Mouse (Mus musculus): ENCODE results near the gene Ripk1. TPM values are rescaled to one million over a fixed set of nuclear protein-coding genes. Genes with fewer than 3 reads are reported as not detected.

Ripk1 gene
- 1 to 10 TPM; 7.9 to 8.2 TPM for total RNA-seq (2021)

DNA sequence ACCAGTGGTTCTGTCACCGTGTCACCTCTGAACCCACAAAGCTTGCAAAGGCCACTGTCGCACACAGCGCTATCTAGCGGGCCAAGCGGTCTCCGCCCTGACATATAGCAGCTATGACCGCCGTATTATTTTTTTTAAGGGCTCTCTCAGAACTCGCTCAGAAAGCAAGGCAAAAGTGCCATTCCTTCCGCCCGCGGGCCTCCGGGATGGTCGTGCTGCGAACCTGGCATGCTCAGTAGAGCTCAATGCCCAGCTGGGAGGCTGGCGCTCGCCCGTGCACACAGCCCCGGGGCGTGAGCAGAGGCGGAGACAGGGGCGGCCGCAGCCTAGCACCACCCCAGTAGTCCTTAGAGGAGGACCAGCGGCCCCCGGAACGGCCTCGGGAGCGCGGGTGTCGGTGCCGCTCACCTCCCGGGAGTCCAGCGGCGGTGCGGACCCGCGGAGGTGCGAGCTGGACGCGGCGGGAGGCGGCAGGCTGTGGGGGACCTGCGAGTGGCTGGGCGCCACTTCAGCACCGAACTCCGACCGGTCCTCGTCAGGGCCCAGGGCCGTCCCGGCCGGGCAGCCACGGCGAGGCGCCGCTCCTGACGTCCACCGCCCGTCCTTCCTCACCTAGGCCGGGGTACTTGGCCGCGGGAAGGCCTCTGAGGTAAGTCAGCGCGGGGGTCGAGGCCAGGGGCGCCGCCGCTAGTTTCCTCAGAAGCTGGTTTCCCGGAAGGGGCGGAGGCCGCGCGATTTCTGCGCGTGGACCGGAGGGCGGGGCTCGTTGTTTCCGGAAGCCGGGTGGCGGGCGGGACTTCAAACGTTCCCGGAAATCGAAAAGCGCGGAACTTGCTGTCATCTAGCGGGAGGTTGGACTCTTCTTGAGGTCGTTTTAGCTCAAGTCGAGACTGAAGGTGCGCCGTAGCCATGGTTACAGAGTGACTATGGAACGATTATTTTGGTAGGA lies at the start of gene Ripk1, which contains the start of gene Serpinb6a:
Ripk1 (plus strand) TSS at position 306 of the 949 bp plus-strand sequence.
Serpinb6a (minus strand) TSS at position 737 of the 949 bp plus-strand sequence.
- intact Hi-C loops (cut with DNase I) = no loop called here
- DNase-seq (ENCODE audit: low spot score) = peak; percentile 84

DNA sequence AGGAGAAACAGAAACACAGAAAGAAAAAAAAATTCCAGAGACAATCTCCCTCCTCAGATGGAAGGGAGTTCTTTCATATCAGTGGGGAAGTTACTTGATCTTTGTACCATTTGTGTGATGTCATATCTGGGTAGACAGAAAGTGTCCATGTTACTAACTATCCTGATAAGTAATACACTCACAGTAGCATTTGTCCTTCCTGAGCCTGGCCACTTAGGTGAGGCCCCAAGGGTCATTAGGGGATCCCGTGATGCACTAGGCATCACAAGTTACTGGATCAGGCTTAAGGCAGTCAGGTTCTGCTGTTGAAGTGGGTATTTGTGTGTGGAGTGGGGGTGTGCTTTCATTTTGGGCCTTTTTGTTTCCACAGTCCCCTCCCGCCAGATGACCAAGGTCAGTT lies 49.2 kb upstream of the Ripk1 start:
- intact Hi-C loops (cut with DNase I) = no loop called here
- no peak for DNase-seq (ENCODE audit: low spot score)

DNA sequence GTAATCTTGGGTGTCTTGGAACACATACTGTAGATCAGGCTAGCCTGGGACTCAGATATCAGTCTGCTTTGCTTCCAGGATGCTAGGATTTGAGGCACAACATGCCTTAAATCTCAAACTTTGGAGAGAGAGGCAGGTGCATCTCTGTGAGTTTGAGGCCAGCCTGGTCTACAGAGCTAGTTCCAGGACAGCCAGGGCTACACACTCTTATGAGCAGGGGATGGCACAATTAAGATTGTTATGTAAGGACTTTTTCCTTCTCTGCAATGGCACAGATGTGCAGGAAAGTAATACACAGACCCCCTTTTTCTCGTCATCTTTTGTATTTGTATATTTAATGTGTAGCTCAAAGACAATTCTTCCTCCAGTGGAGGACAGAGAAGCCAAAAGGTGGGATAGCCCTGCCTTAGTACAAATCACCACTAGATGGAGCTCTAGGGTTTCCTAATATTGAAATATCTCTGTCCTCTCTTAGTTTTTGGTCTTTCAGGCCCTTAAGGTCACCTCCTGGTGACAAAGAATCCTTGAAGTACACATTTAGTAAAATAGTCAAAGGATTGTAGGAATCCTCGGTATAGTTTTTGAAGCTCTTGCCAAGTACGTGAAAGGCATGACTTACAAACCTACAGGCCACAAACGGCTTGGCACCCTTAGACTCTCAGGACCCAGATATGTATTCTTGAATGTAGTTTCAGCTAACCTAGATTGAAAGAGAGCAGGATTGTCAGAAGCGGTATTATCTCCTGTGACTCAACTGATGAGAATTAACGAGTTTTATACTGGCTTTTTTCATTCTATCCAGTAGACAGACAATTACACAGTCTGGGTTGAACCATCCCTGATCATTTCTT lies 45.4 kb upstream of the Ripk1 start:
- intact Hi-C loops (cut with DNase I) = loop anchor here (1.0 kb wide), 1 partner anchor 39 kb away; no protein-coding TSS in a partner anchor
- DNase-seq (ENCODE audit: low spot score) = no peak

DNA sequence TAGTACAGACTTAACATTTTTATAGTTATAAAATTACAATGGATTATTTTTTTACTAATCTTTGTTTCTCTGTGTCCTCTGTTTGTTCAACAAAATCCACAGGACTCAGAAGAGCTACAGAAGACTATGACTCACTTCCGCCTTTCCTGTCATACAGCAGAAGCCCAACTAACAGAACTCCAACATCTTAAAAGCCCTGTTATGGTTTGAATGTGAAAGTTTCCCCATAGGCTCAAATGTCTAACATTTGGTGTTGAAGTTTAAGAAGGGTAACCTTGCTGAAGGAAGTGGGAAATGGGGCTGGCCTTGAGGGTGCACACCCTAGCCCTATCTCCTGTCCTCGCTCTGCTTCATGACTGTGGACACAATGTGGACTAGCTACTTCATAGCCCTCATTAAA lies 42.4 kb upstream of the Ripk1 start:
- intact Hi-C loops (cut with DNase I) = no loop called here
- no peak for DNase-seq (ENCODE audit: low spot score)

DNA sequence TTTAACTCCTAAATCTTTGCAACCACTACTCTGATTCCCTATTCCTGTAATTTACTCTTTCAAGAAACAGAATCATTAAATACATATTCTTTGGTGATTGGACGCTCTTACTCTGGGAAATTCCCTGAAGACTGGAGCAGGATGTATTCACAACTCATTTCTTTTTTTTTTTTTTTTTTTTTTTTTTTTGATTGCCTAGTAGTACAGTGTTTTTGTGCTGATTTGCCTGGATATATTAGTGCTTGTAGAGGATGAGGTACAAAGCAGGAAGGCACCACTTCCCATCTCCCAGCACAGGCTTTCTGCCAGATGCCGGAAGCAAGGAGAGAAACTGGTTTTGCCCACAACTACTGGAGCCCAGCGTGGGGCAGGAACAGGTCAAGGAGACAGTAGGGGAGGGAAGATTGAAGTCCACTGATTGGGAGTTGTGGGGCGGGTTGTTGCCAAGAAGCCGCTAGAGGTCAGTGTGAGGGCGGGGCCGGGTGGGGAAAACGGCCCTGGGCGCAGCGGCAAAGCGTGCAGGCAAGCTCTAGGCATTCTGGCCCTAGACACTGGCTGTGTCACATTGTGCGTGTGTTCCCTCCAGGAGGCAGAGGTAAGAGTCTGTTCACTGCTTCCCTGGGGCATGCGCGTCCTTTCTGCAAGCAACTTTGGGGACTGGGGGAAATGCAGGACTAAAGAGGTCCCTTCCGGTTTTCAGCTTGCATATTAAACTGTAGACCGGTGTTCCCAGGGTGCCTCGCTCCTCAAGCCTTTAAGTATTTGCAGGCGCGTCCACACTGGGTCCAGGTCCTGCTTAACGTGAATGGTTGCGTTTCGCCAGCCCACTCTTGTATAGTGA lies 37.7 kb upstream of the Ripk1 start, which contains the start of gene Nqo2:
Nqo2 (plus strand) TSS at position 482 of the 841 bp plus-strand sequence.
- intact Hi-C loops (cut with DNase I) = no loop called here
- DNase-seq (ENCODE audit: low spot score) = peak; percentile 33

DNA sequence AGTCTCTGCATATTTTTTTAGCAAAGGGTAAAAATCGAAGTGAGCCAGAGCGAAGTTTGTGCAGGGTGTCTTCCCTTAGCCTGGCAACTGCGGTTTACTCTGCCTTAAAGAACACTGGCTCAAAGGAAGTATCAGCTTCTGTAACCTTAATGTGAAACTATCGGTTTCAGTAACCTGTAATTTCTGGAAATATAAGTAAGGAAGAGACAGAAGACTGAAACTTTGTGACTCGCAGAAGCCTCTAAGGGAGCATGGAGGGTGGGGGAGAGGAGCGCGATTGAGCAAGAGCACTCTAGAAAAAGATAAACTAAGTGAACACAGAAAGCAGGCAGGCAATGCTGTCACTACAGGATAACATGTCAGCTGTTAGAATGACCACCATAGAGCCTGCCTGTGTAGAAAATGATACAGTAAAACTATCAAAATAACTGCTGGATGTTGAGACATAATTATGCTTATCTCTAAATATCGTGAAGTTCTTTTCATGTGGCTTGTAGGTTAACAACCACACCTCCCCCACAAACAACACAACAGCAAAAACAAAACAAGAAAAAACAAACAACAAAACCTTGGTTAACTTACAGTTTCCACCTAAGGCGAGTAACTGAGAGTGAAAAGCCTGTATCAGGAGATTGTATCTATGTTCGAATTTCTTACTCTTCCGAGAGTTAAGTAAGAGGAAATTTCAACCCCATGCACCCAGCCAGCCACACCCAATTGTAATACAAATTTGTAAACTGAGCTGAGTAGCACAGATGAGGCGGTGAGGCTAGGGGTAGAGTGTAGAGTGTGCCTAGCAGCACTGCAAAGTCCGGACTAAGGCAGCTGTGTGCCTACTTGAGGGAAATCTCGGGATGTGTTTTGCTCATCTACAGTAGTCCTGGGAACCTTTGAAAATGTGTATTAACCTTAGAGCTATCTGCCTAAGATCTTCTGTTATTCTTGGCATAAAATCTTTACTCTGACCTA lies 36.8 kb upstream of the Ripk1 start:
- no peak for DNase-seq (ENCODE audit: low spot score)
- intact Hi-C loops (cut with DNase I) = no loop called here

DNA sequence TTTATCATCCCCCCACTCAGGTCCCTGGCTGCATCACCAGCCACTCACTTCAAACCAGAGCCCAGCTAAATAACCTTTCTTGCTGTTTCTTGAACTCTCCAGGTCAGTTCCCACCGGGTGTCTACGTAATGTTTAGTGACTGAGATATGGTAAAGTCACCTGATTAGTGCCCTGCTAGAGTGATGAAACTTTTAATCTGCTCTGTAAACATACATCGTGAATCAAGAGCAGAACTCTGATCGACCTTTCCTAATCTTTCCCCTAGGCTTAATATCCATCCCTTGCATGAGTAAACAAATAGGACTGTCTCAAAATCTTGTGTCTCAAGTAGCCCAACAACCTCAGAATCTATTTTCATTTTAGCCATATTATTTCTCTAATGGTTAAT lies 36.1 kb upstream of the Ripk1 start:
- intact Hi-C loops (cut with DNase I) = no loop called here

DNA sequence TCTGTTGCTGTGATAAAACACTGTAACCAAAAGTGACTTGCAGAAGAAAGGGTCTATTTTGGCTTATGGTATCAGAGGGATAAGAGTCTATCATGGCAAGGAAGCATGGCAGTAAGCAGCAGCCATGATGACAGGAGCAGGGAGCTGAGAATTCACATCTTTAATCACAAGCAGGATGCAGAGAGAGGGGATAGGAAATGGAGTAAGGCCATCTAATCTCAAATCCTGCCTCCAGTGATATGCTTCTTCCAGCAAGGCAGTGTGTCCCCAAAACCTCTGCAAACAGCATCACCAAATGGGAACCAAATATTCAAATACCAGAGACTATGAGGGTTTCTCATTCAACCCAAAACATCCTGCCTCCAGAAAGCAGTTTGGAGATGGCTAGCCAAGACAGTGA lies 35.6 kb upstream of the Ripk1 start:
- no peak for DNase-seq (ENCODE audit: low spot score)
- intact Hi-C loops (cut with DNase I) = no loop called here

More for the DNA sequence above, 36.1 kb upstream of the Ripk1 start:
- no peak for DNase-seq (ENCODE audit: low spot score)

DNA sequence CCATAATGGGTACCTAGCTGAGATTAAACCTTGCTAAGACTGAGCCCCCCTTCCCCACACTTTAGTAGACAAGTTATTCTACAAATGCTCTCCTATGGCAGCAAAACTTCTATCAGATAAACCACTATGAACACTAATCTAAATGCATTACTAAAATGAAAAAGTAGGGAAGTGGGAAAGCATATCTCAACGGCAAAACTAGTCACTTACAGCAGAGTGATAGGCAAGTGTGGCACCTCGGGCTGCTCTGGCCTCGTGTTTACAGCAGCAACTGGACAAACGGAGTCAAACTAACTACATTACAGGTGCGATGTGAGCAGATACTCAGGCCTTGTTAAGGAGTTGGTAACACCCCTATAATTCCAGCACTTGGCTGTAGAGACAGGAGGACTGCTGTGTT lies 12.5 kb upstream of the Ripk1 start:
- intact Hi-C loops (cut with DNase I) = no loop called here
- DNase-seq (ENCODE audit: low spot score) = no peak

DNA sequence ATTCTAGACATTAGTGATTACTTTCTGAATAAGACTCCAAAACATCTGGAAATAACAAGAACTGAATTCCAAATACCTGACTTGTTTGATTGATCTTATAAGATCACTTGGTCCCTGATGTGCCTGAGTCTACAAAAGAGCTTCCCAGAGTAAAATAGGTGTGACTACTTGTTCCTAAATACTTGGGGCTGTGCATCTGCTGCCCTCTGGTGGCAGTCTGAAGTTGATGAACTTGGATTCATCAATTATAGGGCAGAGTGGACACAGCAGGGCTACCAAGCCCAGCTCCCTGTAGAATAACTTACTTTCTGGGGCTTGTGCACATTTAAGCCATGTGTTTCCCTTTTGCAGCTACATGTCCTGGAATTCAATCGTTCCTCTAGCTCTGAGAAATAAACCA lies 7.0 kb upstream of the Ripk1 start:
- peak; percentile 27 for DNase-seq (ENCODE audit: low spot score)
- intact Hi-C loops (cut with DNase I) = loop anchor here (1.0 kb wide), 1 partner anchor 38 kb away; no protein-coding TSS in a partner anchor

DNA sequence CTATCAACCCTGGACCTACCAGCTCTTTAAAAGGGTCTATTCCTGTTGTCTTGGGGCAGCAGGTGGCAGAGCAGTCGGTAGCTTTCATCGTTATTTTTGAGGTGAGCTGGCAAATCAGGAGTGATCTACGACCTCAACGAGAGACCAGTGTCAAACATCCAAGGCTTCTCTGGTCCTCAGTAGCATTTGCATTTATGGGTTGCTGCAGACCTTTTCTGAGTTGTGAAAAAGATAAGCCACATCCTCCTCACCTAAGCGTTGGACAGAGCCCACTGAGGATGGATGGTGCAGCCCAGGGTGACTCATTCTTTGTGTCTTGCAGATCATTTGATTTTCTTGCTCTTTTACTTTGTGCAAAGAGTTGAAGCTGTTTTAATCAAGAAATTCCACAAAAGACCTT lies 895 bp downstream of the Ripk1 start:
- no peak for DNase-seq (ENCODE audit: low spot score)
- intact Hi-C loops (cut with DNase I) = no loop called here

DNA sequence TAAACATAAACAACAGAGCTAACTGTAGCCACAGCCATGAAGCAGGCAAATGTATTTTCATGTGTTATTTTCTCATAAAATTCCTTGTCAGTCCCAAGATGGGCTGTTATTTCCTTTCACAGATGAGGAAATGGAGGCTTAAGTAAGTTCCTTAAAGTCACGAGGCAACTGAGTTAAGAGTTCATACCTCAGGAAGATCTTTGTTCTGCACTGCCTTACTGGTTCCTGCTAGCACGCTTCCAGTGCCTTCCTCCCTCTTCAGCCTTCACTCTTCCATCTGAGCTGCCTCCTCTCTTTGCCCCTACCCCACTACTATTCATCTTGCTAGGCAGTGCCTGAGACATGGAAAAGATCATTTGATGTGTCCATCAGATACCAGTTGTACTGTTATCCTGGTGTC lies 5.1 kb downstream of the Ripk1 start:
- DNase-seq (ENCODE audit: low spot score) = peak; percentile 2
- intact Hi-C loops (cut with DNase I) = no loop called here

DNA sequence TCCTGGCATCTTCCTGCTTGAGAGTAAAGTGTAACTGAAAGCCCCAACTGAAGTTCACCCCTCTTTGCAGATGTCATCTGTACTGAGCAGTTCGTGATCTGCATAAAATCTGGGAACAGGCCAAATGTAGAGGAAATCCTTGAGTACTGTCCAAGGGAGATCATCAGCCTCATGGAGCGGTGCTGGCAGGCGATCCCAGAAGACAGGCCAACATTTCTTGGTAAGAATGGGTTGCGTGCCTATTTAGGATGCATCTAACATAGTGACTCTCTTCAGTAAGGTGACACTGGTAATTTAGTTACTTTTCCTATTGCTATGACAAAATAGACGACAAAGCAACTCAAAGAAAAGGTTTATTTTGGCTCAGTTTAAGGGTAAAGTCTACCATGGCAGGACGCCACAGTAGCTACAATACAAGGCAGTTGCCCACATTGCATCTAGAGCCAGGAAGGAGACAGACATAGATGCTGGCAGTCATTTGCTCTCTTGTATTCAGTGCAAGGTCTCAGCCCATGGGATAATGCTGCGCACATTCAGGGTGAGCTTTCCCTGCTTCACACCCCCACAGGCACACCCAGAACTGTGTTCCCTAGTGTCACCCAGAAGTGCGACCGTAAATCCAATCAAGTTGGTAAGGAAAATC lies 14.9 kb downstream of the Ripk1 start:
- intact Hi-C loops (cut with DNase I) = no loop called here
- no peak for DNase-seq (ENCODE audit: low spot score)

DNA sequence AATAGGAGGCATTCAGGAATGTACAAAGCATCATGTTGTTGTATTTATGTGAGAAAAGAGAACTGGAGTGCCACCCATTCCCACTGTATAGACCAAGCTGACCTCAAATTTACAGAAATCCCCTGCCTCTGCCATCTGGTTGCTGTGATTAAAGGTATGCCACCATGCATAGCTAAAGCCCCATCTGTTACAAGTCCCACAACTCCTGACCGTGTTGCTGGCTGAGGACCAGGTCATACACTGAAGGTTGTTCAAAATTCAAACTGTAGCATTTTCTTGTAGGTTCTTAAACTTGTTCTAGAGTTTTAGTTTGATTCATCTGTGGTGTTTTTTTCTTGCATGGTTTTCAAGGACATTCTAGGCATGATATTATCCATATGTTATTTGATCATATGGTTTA lies 16.4 kb downstream of the Ripk1 start:
- intact Hi-C loops (cut with DNase I) = no loop called here

DNA sequence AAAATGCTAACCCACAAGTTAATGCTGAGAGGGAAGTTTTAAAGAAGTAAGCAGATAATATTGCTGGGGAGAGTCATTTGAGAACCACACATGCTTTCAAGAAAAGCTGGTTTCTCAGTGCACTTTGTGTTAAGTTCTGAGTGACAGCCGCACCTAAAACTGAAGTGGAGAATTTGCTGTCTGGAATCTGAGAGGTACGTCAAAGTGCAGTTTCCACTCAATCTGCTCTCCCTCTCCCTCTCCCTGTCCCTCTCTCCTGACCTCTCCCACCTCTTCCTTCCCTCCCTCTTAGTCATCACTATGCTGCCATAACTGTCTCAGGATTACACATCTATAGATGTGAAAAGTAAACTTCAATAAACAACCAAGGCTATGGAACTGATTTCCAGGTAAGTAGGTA lies 19.8 kb downstream of the Ripk1 start:
- intact Hi-C loops (cut with DNase I) = no loop called here
- DNase-seq (ENCODE audit: low spot score) = no peak

More for the DNA sequence above, 16.4 kb downstream of the Ripk1 start:
- no peak for DNase-seq (ENCODE audit: low spot score)

DNA sequence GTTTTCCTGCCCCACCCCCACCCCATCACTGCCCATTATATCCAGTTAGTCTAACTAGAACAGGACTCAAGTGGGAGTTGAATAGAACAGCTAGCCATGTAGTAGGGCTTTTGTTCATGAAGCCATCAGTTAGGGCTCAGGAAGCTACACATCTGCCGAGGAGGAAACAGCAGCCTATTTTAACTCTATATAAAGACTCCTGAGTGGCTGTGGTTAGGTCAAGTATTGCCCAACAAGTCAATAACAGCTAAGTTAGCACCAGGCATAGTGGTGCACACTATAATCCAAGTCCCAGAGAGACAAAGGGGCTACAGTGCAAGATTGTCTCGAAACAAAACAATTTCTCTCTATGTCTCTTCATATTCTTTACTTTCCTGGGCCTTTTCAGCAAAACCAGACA lies 29.9 kb downstream of the Ripk1 start:
- no peak for DNase-seq (ENCODE audit: low spot score)
- intact Hi-C loops (cut with DNase I) = no loop called here

DNA sequence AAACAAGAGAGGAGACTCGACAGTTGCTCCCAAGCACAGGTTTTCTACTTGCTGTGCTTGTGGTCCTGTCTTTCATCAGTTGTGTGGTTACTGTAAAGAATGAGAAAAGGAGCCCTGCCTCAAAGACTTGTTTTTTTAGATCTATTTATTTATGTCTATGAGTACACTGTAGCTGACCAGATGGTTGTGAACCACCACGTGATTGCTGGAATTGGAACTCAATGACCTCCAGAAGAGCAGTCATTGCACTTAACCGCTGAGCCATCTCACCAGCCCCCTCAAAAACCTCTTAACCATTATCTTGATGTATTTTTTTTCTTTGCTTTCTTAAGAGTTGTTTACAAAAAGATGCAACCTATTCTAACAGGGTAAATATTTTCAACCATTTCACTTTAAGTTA lies 33.3 kb downstream of the Ripk1 start:
- intact Hi-C loops (cut with DNase I) = no loop called here
- DNase-seq (ENCODE audit: low spot score) = no peak

DNA sequence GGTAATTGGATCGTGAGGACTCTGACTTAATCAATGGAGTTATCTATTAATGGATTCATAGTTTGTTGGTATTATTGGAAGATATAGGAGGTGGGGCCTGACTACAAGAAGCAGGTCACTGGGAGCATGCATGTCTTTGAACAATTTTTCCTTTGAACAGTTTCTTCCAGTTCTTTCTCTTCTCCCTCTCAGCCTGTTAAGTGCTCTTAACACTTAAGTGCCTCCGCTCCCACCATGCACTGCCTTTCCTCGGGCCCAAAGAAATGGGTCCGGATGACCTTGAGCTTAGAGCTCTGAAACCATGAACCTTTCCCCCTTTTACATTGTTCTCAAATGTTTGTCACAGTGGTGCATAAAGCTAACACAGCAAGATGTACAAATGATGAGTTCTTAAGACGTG lies 34.6 kb downstream of the Ripk1 start:
- DNase-seq (ENCODE audit: low spot score) = no peak
- intact Hi-C loops (cut with DNase I) = no loop called here
